ENCODE assay signal across 33 mouse cellular contexts in genomic region chr16:59509830-59510229, GRCm38 (mm10).
"Had no signal": no experiment of that assay in that cellular context is flagged by ENCODE, and none has a peak within 500 bp of the region (broad histone marks: within the 10 kb centered on the region; RNA-seq: fewer than 3 reads in every experiment).

No protein-coding gene starts in this region.

- H3K4me2 ChIP-seq: limb, embryonic 12.5 days; limb, embryonic 13.5 days; limb, embryonic 15.5 days; liver, embryonic 11.5 days; liver, embryonic 12.5 days; liver, embryonic 13.5 days; liver, embryonic 15.5 days; lung, embryonic 14.5 days; lung, embryonic 15.5 days; midbrain, embryonic 11.5 days; midbrain, embryonic 12.5 days; midbrain, embryonic 13.5 days; midbrain, embryonic 15.5 days; neural tube, embryonic 12.5 days; neural tube, embryonic 13.5 days had no signal

- H3K4me3 ChIP-seq: limb, embryonic 10.5 days; limb, embryonic 12.5 days; limb, embryonic 13.5 days; limb, embryonic 15.5 days; liver, embryonic 12.5 days; liver, embryonic 13.5 days; liver, embryonic 15.5 days; lung, embryonic 15.5 days; megakaryocyte, embryonic 14.5 days; midbrain, embryonic 10.5 days; midbrain, embryonic 12.5 days; midbrain, embryonic 13.5 days; midbrain, embryonic 15.5 days; myocyte; neural tube, embryonic 12.5 days; neural tube, embryonic 13.5 days had no signal

- H3K27me3 ChIP-seq: limb, embryonic 12.5 days; limb, embryonic 13.5 days; limb, embryonic 15.5 days; liver, embryonic 12.5 days; liver, embryonic 13.5 days; liver, embryonic 15.5 days; lung, embryonic 15.5 days; megakaryocyte, embryonic 14.5 days; midbrain, embryonic 12.5 days; midbrain, embryonic 13.5 days; midbrain, embryonic 15.5 days; neural tube, embryonic 12.5 days; neural tube, embryonic 13.5 days had no signal

- H3K4me1 ChIP-seq: limb, embryonic 10.5 days; limb, embryonic 12.5 days; limb, embryonic 13.5 days; limb, embryonic 15.5 days; liver, embryonic 12.5 days; liver, embryonic 13.5 days; liver, embryonic 15.5 days; lung, embryonic 15.5 days; midbrain, embryonic 10.5 days; midbrain, embryonic 12.5 days; midbrain, embryonic 13.5 days; midbrain, embryonic 15.5 days; neural tube, embryonic 12.5 days; neural tube, embryonic 13.5 days had no signal

- ATAC-seq: liver, embryonic 12.5 days; liver, postnatal 0 days; lung, postnatal 0 days; midbrain, embryonic 13.5 days; midbrain, embryonic 15.5 days; midbrain, embryonic 16.5 days had no signal

- DNase-seq: left cerebral cortex, postnatal 4 days; liver; liver, embryonic 13.5 days; liver, postnatal 0 days; lung, adult 18-20 months; lung, adult 2 months; lung, embryonic 14.5 days; lung, postnatal 10 days; lung, postnatal 14 days; lung, postnatal 36 days; lung, postnatal 4 days; midbrain, embryonic 14.5 days had no signal

- H3K9ac ChIP-seq: limb, embryonic 12.5 days; limb, embryonic 13.5 days; limb, embryonic 15.5 days; liver, embryonic 12.5 days; liver, embryonic 13.5 days; liver, embryonic 14.5 days; liver, embryonic 15.5 days; liver, postnatal 0 days; lung, embryonic 14.5 days; lung, embryonic 15.5 days; midbrain, embryonic 12.5 days; midbrain, embryonic 13.5 days; midbrain, embryonic 15.5 days; neural tube, embryonic 12.5 days; neural tube, embryonic 13.5 days had no signal

- H3K36me3 ChIP-seq: liver, embryonic 12.5 days; liver, embryonic 13.5 days; liver, embryonic 15.5 days; lung, embryonic 15.5 days; midbrain, embryonic 10.5 days; midbrain, embryonic 12.5 days; midbrain, embryonic 13.5 days; midbrain, embryonic 15.5 days; neural tube, embryonic 12.5 days had no signal

- H3K27ac ChIP-seq: limb, embryonic 10.5 days; limb, embryonic 12.5 days; limb, embryonic 13.5 days; limb, embryonic 15.5 days; liver, embryonic 12.5 days; liver, embryonic 13.5 days; liver, embryonic 14.5 days; liver, embryonic 15.5 days; lung, embryonic 15.5 days; macrophage; midbrain, embryonic 10.5 days; midbrain, embryonic 12.5 days; midbrain, embryonic 13.5 days; midbrain, embryonic 15.5 days; neural tube, embryonic 12.5 days; neural tube, embryonic 13.5 days had no signal

- H3K9me3 ChIP-seq: limb, embryonic 10.5 days; limb, embryonic 12.5 days; limb, embryonic 13.5 days; limb, embryonic 15.5 days; liver, embryonic 12.5 days; liver, embryonic 13.5 days; liver, embryonic 15.5 days; lung, embryonic 15.5 days; megakaryocyte, embryonic 14.5 days; midbrain, embryonic 10.5 days; midbrain, embryonic 12.5 days; midbrain, embryonic 13.5 days; midbrain, embryonic 15.5 days; neural tube, embryonic 12.5 days; neural tube, embryonic 13.5 days had no signal
